Mouse (Mus musculus) inflammation-experienced regulatory T-cells (primary cell): Measurements from ENCODE around the gene Smoc1. TPM values are rescaled to one million over a fixed set of nuclear protein-coding genes. Genes with fewer than 3 reads are reported as not detected.

ENCODE experiments used
- polyA plus RNA-seq, 2 experiments: library from polyadenylated mRNA; unstranded; fragments of 100-300 nt; shearing (Covaris generic); gene quantifications; one replicate each; pipeline ENCODE4 v1.2.1; 2017

Smoc1 gene
- polyA plus RNA-seq: under 1 TPM; 0.16 to 0.71 TPM

GRCm38 (mm10) chr12:81026277-81026994, at the start of gene Smoc1:
Smoc1 (plus strand) TSS chr12:81026808.

Other genes with a start within 250 kb of the Smoc1 start
- gene Susd6, start 236.3 kb upstream of the Smoc1 start, polyA plus RNA-seq: 10 to 100 TPM; 86.1 to 96.2 TPM
- 100 to 1,000 TPM; 766 to 786 TPM for gene Srsf5, start 81.3 kb upstream of the Smoc1 start, polyA plus RNA-seq
- gene Slc10a1, start 58.1 kb upstream of the Smoc1 start, polyA plus RNA-seq: 1 to 10 TPM in 1 of 2 experiments, under 1 TPM in 1; 0.51 to 3.9 TPM